ENCODE assay signal across 18 mouse cellular contexts in the genomic region with DNA sequence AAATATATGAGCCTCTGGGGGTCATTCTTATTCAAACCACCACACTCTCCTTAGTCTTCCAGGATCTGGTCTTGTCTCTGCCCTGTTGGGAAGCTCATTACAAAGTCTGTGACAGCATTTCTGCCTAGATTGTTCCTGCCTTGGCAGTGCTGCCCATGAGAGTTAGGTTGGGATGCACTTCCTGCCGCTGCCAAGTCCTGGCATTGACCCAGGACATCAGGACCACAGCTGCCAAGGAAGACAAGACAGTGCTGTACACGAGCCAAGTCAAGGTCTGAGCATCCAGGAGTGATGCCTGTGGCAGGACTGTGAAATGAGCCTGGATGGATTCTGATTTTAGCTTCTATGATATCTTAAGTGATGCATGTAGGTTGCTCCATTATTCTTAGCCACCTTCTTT.
"Had no signal": no experiment of that assay in that cellular context is flagged by ENCODE, and none has a peak within 500 bp of the region (broad histone marks: within the 10 kb centered on the region; RNA-seq: fewer than 3 reads in every experiment).

No protein-coding gene starts in this region.

- ATAC-seq: intestine, postnatal 0 days; liver, embryonic 12.5 days had no signal

- H3K4me1 ChIP-seq: liver, embryonic 12.5 days; liver, embryonic 15.5 days; lung, embryonic 15.5 days; megakaryocyte, embryonic 14.5 days; midbrain, embryonic 12.5 days; neural tube, embryonic 12.5 days; neural tube, embryonic 15.5 days; stomach, embryonic 15.5 days had no signal

- H3K9ac ChIP-seq: liver, embryonic 12.5 days; liver, embryonic 15.5 days; lung, embryonic 15.5 days; midbrain, embryonic 12.5 days; neural tube, embryonic 12.5 days; neural tube, embryonic 15.5 days; stomach, embryonic 15.5 days had no signal

- H3K27ac ChIP-seq: liver, embryonic 12.5 days; liver, embryonic 15.5 days; lung, embryonic 15.5 days; midbrain, embryonic 12.5 days; neural tube, embryonic 12.5 days; neural tube, embryonic 15.5 days; stomach, embryonic 15.5 days had no signal

- H3K27me3 ChIP-seq: liver, embryonic 12.5 days; liver, embryonic 15.5 days; lung, embryonic 15.5 days; megakaryocyte, embryonic 14.5 days; neural tube, embryonic 12.5 days; neural tube, embryonic 15.5 days; stomach, embryonic 15.5 days had no signal

- DNase-seq: kidney, adult 9 months; kidney, postnatal 14 days; kidney, postnatal 4 days; lung, adult 18-20 months; lung, postnatal 10 days; lung, postnatal 36 days; right cerebral cortex, postnatal 25 days; spleen, adult 18-20 months; thymus, postnatal 25 days had no signal

- H3K4me2 ChIP-seq: liver, embryonic 12.5 days; liver, embryonic 15.5 days; lung, embryonic 15.5 days; midbrain, embryonic 12.5 days; neural tube, embryonic 12.5 days; neural tube, embryonic 15.5 days; stomach, embryonic 15.5 days had no signal

- H3K4me3 ChIP-seq: liver, embryonic 12.5 days; liver, embryonic 15.5 days; lung, embryonic 15.5 days; megakaryocyte, embryonic 14.5 days; midbrain, embryonic 12.5 days; neural tube, embryonic 12.5 days; neural tube, embryonic 15.5 days; stomach, embryonic 15.5 days had no signal

- H3K9me3 ChIP-seq: liver, embryonic 15.5 days; lung, embryonic 15.5 days; neural tube, embryonic 15.5 days; stomach, embryonic 15.5 days had no signal

- H3K36me3 ChIP-seq: liver, embryonic 12.5 days; liver, embryonic 15.5 days; lung, embryonic 15.5 days; midbrain, embryonic 12.5 days; neural tube, embryonic 12.5 days; neural tube, embryonic 15.5 days; stomach, embryonic 15.5 days had no signal
